ENCODE assay signal across 25 mouse cellular contexts in the genomic region with DNA sequence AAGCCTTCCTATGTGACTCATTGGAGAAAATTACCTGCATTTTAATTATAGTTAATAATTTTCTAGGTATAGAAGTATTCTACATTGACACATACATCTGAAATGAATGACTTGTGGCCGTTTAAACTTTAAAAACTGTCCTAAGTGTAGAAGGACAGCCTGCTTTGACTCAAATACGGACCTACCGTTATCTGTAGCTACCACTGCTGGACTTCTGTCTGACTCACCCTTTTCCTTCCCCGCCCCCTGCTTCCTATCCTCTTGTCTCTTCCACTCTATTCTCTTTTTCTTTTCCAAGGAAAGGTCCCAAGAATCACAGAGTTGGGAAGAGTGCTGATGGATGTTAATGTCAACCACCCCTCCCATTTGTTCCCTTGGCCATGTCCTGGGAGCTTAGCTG.
A peak's percentile ranks its signal among the peaks of the same experiment; 100 is the strongest.
DNase-seq lines count a peak whose midpoint lies in the region; ATAC-seq and TF ChIP-seq lines count a peak whose summit lies in the region.
"Had no signal": no experiment of that assay in that cellular context is flagged by ENCODE, and none has a peak within 500 bp of the region (broad histone marks: within the 10 kb centered on the region; RNA-seq: fewer than 3 reads in every experiment).

No protein-coding gene starts in this region.

- WGBS in heart, embryonic 12.5 days, result 65% methylated on average over 4 of the region's 4 CpGs
- WGBS in intestine, postnatal 0 days, result 81% methylated on average over 4 of the region's 4 CpGs

- no peaks in the 10 kb centered on the region for H3K36me3 ChIP-seq in heart, embryonic 12.5 days
- H3K36me3 ChIP-seq in MEL (ENCODE audit: control insufficient read depth in 1 of 2, insufficient read depth in 2 of 2, low read length in 2 of 2), result no peaks in the 10 kb centered on the region
- H3K36me3 ChIP-seq in intestine, postnatal 0 days (ENCODE audit: control insufficient read depth, insufficient read depth), result no peaks in the 10 kb centered on the region
- H3K36me3 ChIP-seq: G1E had no signal

- H3K27me3 ChIP-seq in heart, embryonic 12.5 days (replicated peaks), result no peaks in the 10 kb centered on the region
- H3K27me3 ChIP-seq in MEL (ENCODE audit: control insufficient read depth in 1 of 2, insufficient read depth in 2 of 2, low read length in 2 of 2), result no peaks in the 10 kb centered on the region
- no peaks in the 10 kb centered on the region for H3K27me3 ChIP-seq in intestine, postnatal 0 days (replicated peaks; ENCODE audit: control insufficient read depth, insufficient read depth, low read length)
- H3K27me3 ChIP-seq: CH12.LX had no signal

- TF ChIP-seq POLR2A in MEL (IDR thresholded peaks at IDR 0.05; ENCODE audit: control insufficient read depth in 1 of 2, insufficient read depth in 1 of 2, low read depth in 1 of 2, low read length in 2 of 2, poor library complexity in 1 of 2), result no peak

- no peak overlapping the region for H3K27ac ChIP-seq in heart, embryonic 12.5 days (ENCODE audit: poor library complexity, severe bottlenecking)
- peak overlapping the region; percentile 28; the same call in 1 of the 2 replicates for H3K27ac ChIP-seq in MEL (ENCODE audit: control insufficient read depth, low read depth, low read length)
- no peak overlapping the region for H3K27ac ChIP-seq in intestine, postnatal 0 days (ENCODE audit: low read depth, low read length)
- no peak overlapping the region for H3K27ac ChIP-seq in left cerebral cortex, adult 2 months
- no peak overlapping the region for H3K27ac ChIP-seq in layer of hippocampus, adult 2 months

- H3K9me3 ChIP-seq in heart, embryonic 12.5 days (replicated peaks), result no peaks in the 10 kb centered on the region
- H3K9me3 ChIP-seq in MEL (replicated peaks; ENCODE audit: insufficient read depth, low read length), result no peaks in the 10 kb centered on the region
- H3K9me3 ChIP-seq in intestine, postnatal 0 days (ENCODE audit: control insufficient read depth), result no peaks in the 10 kb centered on the region

- no peaks in the 10 kb centered on the region for H3K4me1 ChIP-seq in heart, embryonic 12.5 days (replicated peaks)
- no peaks in the 10 kb centered on the region for H3K4me1 ChIP-seq in MEL (ENCODE audit: control insufficient read depth in 1 of 2, insufficient read depth in 2 of 2, low read length in 2 of 2)
- H3K4me1 ChIP-seq in intestine, postnatal 0 days (replicated peaks; ENCODE audit: control insufficient read depth, insufficient read depth, low read length), result no peaks in the 10 kb centered on the region

- TF ChIP-seq EP300 in MEL (IDR thresholded peaks at IDR 0.05; ENCODE audit: low read depth in 1 of 2, low read length in 2 of 2), result no peak

- no peak overlapping the region for H3K4me3 ChIP-seq in heart, embryonic 12.5 days
- H3K4me3 ChIP-seq in MEL (ENCODE audit: control insufficient read depth in 1 of 2, insufficient read depth in 1 of 2, low read depth in 2 of 2, low read length in 2 of 2), result no peak overlapping the region
- H3K4me3 ChIP-seq in intestine, postnatal 0 days (ENCODE audit: low read depth, low read length), result no peak overlapping the region
- no peak overlapping the region for H3K4me3 ChIP-seq in left cerebral cortex, adult 2 months
- no peak overlapping the region for H3K4me3 ChIP-seq in layer of hippocampus, adult 2 months

- H3K79me2 ChIP-seq in MEL (ENCODE audit: control insufficient read depth, insufficient read depth, low read length, poor library complexity), result no peaks in the 10 kb centered on the region

- no peak for DNase-seq in heart, adult 18-20 months
- DNase-seq in 416B (ENCODE audit: low read depth) (peak; percentile 70), MEL (ENCODE audit: low read depth, low spot score) (peak; percentile 10), MEL-GATA-1-ER (ENCODE audit: extremely low read depth, low read depth) (peak; percentile 7)
- DNase-seq in left cerebral cortex, adult 2 months (ENCODE audit: extremely low spot score in 1 of 2, low spot score in 2 of 2), result no peak
- DNase-seq in layer of hippocampus, adult 2 months (ENCODE audit: low spot score in 2 of 2), result no peak
- DNase-seq: adrenal gland, adult 2 months; adrenal gland, adult 8-10 months; adrenal gland, postnatal 10 days; adrenal gland, postnatal 14 days; adrenal gland, postnatal 25 days; adrenal gland, postnatal 36 days; B cell, adult 2 months; cerebellum, adult 11 months; cerebellum, adult 11-12 months; cerebellum, adult 18-20 months; cerebellum, adult 2 months; cerebellum, adult 8-10 months had no signal

- no peak overlapping the region for H3K4me2 ChIP-seq in heart, embryonic 12.5 days
- H3K4me2 ChIP-seq in intestine, postnatal 0 days (replicated peaks; ENCODE audit: low read depth), result no peak overlapping the region

- no peak for TF ChIP-seq RAD21 in MEL (IDR thresholded peaks at IDR 0.05; ENCODE audit: low read depth, low read length)

- ATAC-seq in heart, embryonic 12.5 days (ENCODE audit: insufficient number of reproducible peaks, low FRiP score), result peak; percentile 76
- ATAC-seq in intestine, postnatal 0 days, result no peak
- ATAC-seq: activated CD4-positive, CD25-positive, alpha-beta regulatory T cell, adult 4 months; CD4-positive, CD25-positive, alpha-beta regulatory T cell, adult 4 months; Patski had no signal

- no peak for TF ChIP-seq CTCF in MEL (IDR thresholded peaks at IDR 0.05 in 2 of 3, conservative IDR thresholded peaks at IDR 0.05 in 1 of 3; ENCODE audit: control insufficient read depth in 1 of 3, insufficient read depth in 1 of 3, low read depth in 2 of 3, low read length in 3 of 3, poor library complexity in 1 of 3, severe bottlenecking in 1 of 3)
- no peak for TF ChIP-seq CTCF in intestine, postnatal 0 days (IDR thresholded peaks at IDR 0.05; ENCODE audit: low read depth)
- TF ChIP-seq CTCF in left cerebral cortex, adult 2 months (IDR thresholded peaks at IDR 0.05), result no peak
- TF ChIP-seq CTCF in layer of hippocampus, adult 2 months (conservative IDR thresholded peaks at IDR 0.05), result no peak

- intact Hi-C loops in left cerebral cortex, adult 2 months (cut with DNase I), result no loop called here

- no peak overlapping the region for H3K9ac ChIP-seq in heart, embryonic 12.5 days
- H3K9ac ChIP-seq in MEL (ENCODE audit: control insufficient read depth, low read depth, low read length, poor library complexity, severe bottlenecking), result no peak overlapping the region
- no peak overlapping the region for H3K9ac ChIP-seq in intestine, postnatal 0 days (ENCODE audit: low read depth, low read length)

TF ChIP-seq in MEL, 35 proteins besides CTCF, POLR2A, EP300 and RAD21:
- TF ChIP-seq NELFE (IDR thresholded peaks at IDR 0.05; ENCODE audit: low read depth, low read length) (no peak), HCFC1 (IDR thresholded peaks at IDR 0.05; ENCODE audit: low read depth, low read length) (no peak), MYB (IDR thresholded peaks at IDR 0.05; ENCODE audit: low read depth, low read length) (no peak), ZNF384 (IDR thresholded peaks at IDR 0.05; ENCODE audit: low read depth, low read length) (no peak), BHLHE40 (IDR thresholded peaks at IDR 0.05; ENCODE audit: borderline replicate concordance, low read depth, low read length) (no peak), ZKSCAN1 (IDR thresholded peaks at IDR 0.05; ENCODE audit: low read depth, low read length) (no peak)
TF ChIP-seq in MEL: peak in this region for 0.

Comparison
In these comparisons a context has a peak if more than half of its experiments do, and no peak if none do; other contexts are left out.
1. DNase-seq: peak in 416B (single experiment), MEL (single experiment) and MEL-GATA-1-ER (single experiment); none in heart, adult 18-20 months (0 of 2), left cerebral cortex, adult 2 months (0 of 2) and layer of hippocampus, adult 2 months (0 of 2).